Mouse (Mus musculus) left cerebral cortex, adult 2 months (tissue): ENCODE data around the gene Sdr9c7. TPM values are rescaled to one million over a fixed set of nuclear protein-coding genes. Genes with fewer than 3 reads are reported as not detected.

Source experiments
- DNase-seq, 2 experiments: peaks; one replicate each; pipeline ENCODE4 v3.0.0; 2021 to 2022; ENCODE audit warnings: low spot score in 2 of 2, mixed read lengths in 1 of 2; ENCODE audit errors: extremely low spot score in 1 of 2
- H3K27ac ChIP-seq: fragments of 200-600 bp; 2 replicates; pipeline ENCODE4 v1.8.1; 2022
- H3K4me3 ChIP-seq: fragments of 200-600 bp; 2 replicates; pipeline ENCODE4 v1.8.1; 2022
- CTCF ChIP-seq: fragments of 200-600 bp; IDR thresholded peaks from 2 replicates; pipeline ENCODE4 v1.8.1; 2022; ENCODE audit warnings: antibody characterized with exemption, mild to moderate bottlenecking, moderate library complexity
- intact Hi-C: fragments of 180-260 bp; cut with DNase I; formaldehyde crosslinking; loops from one replicate; pipeline ENCODE4 v1.15.1; 2025
- total RNA-seq, 2 experiments: library from RNA; stranded (reverse); gene quantifications; 2 replicates each; pipeline ENCODE4 v1.2.3; 2021

Gene Sdr9c7
- total RNA-seq, 2 experiments from 2014 or later = not detected

DNA sequence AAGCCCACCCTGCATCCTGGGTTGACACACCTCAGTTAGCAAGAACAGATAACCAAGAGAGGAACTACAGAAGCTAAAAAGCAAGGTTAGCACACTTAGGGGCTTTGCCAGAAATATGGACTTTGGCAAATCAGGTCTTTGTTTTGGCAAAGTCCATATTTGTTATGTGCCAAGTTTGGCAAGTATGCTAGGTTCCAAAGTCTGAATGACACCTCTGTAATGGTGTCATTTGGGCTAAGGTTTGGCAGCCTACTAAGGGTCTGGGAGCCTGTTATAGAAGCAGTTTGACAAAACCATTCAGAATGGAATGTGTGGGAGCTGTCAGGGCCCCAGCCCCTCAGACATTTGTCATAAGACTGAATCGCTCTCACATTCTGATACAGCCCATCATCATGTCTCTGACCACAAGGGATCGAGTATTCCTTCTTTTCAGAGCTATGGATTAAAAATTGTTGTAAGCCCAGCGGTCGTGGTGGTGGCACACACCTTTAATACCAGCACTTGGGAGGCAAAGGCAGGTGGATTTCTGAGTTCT is 51.3 kb downstream of the Sdr9c7 start:
- H3K4me3 ChIP-seq = no peak overlapping the region
- no peak overlapping the region for H3K27ac ChIP-seq
- no peak for TF ChIP-seq CTCF
- intact Hi-C loops = loop anchor here (5.0 kb wide), 1 partner anchor 238 kb away; no protein-coding TSS in a partner anchor
- no peak for DNase-seq

GRCm38 (mm10) chr10:127951390-127951789 is 53.1 kb downstream of the Sdr9c7 start:
- Histone ChIP-seq H3K27ac (no peak overlapping the region), H3K4me3 (no peak overlapping the region)
- no peak for TF ChIP-seq CTCF
- intact Hi-C loops = no loop called here
- DNase-seq = no peak

DNA sequence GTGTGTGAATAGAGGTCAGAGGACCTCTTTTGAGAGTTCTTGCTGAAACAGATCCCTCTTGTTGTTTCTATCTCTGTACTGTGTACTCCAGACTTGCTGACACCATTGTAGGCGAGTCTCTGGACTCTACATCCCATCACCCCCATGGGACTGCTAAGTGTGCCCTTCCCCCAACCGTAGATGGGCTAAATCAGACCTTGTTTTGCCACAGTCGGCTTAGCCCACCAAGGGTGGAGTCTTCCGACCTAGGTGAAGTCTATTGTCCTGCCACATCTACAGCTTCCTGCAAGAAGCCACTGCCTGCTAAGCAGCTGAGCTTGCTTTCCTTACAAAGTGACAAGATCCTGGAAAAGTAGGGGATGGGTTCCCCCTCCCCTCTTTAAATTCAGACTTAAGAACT is 53.5 kb downstream of the Sdr9c7 start:
- no peak for DNase-seq
- Histone ChIP-seq H3K4me3 (no peak overlapping the region), H3K27ac (no peak overlapping the region)
- intact Hi-C loops = no loop called here
- no peak for TF ChIP-seq CTCF

DNA sequence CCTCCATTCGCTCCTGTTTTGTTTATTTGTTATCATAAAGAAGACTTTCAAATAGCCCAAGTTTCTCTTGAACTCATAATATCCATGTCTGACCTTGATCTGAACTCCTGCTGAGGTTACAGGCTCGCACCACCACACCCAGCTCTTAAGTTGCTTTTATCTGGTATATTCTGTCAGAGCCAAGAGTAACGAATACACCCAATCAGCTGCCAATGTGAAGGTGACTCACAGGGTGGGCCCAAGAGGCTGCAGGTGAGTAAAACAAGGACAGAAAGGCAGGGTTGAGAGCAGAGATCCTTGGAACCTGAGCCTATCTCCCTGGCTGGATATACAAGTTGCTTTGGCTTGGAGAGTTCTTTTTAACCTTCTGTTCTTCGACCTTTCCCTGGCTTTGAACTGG is 56.7 kb downstream of the Sdr9c7 start:
- no peak for TF ChIP-seq CTCF
- Histone ChIP-seq H3K4me3 (no peak overlapping the region), H3K27ac (no peak overlapping the region)
- intact Hi-C loops = no loop called here
- no peak for DNase-seq

GRCm38 (mm10) chr10:127956168-127956816 is 58.0 kb downstream of the Sdr9c7 start:
- DNase-seq = peak; percentile 59 to 73
- no peak overlapping the region for H3K27ac ChIP-seq
- intact Hi-C loops = loop anchor here (1.0 kb wide), 1 partner anchor 52 kb away; no protein-coding TSS in a partner anchor
- TF ChIP-seq CTCF = peak; percentile 87
- no peak overlapping the region for H3K4me3 ChIP-seq

GRCm38 (mm10) chr10:127959161-127959679 is 60.9 kb downstream of the Sdr9c7 start:
- no peak; the same call in 1 of the 2 replicates for TF ChIP-seq CTCF
- no peak overlapping the region for H3K4me3 ChIP-seq
- intact Hi-C loops = no loop called here

More at GRCm38 (mm10) chr10:127959161-127959679, 60.9 kb downstream of the Sdr9c7 start:
- DNase-seq = no peak
- no peak overlapping the region for H3K27ac ChIP-seq

Other genes starting within 250 kb of the Sdr9c7 start
- gene Nemp1, start 231.6 kb upstream of the Sdr9c7 start, total RNA-seq = 1 to 10 TPM; 4.1 to 4.7 TPM
- gene Nab2, start 229.9 kb upstream of the Sdr9c7 start, total RNA-seq = 10 to 100 TPM; 44.9 to 67.4 TPM
- gene Myo1a, start 193.3 kb upstream of the Sdr9c7 start, total RNA-seq = 1 to 10 TPM; 1.2 to 1.4 TPM
- 10 to 100 TPM; 13.9 to 14.9 TPM for gene Tac2, start 174.0 kb upstream of the Sdr9c7 start, total RNA-seq
- gene Zbtb39, start 159.0 kb upstream of the Sdr9c7 start, total RNA-seq = 10 to 100 TPM in 1 of 2 experiments, 1 to 10 TPM in 1; 9.8 to 10.3 TPM
- gene Gpr182, start 146.8 kb upstream of the Sdr9c7 start, total RNA-seq = 1 to 10 TPM; 1.5 to 2.8 TPM
- under 1 TPM; 0.23 to 0.28 TPM for gene Rdh1, start 138.8 kb upstream of the Sdr9c7 start, total RNA-seq
- gene Rdh16f1, start 138.7 kb upstream of the Sdr9c7 start, total RNA-seq = not detected
- gene Rdh9, start 122.1 kb upstream of the Sdr9c7 start, total RNA-seq = under 1 TPM; 0.54 to 0.58 TPM
- under 1 TPM; 0.20 to 0.28 TPM for gene Rdh16, start 97.4 kb upstream of the Sdr9c7 start, total RNA-seq
- not detected for gene Rdh19, start 48.6 kb upstream of the Sdr9c7 start, total RNA-seq
- gene Rdh16f2, start 32.0 kb upstream of the Sdr9c7 start, total RNA-seq = not detected
- not detected for gene Rdh7, start 9.7 kb upstream of the Sdr9c7 start, total RNA-seq
- not detected for gene Hsd17b6, start 109.1 kb downstream of the Sdr9c7 start, total RNA-seq
- 1 to 10 TPM; 7.9 to 8.1 TPM for gene Prim1, start 116.7 kb downstream of the Sdr9c7 start, total RNA-seq
- 100 to 1,000 TPM; 310 to 314 TPM for gene Naca, start 137.1 kb downstream of the Sdr9c7 start, total RNA-seq
- 100 to 1,000 TPM; 121 to 123 TPM for gene Ptges3, start 160.4 kb downstream of the Sdr9c7 start, total RNA-seq
- gene Atp5b, start 184.8 kb downstream of the Sdr9c7 start, total RNA-seq = 1,000 to 10,000 TPM; 1,628 to 1,633 TPM
- 10 to 100 TPM; 42.2 to 45.1 TPM for gene Baz2a, start 193.1 kb downstream of the Sdr9c7 start, total RNA-seq